Mouse (Mus musculus) mesoderm, embryonic 11.5 days (tissue): Measurements from ENCODE around the gene Ankrd27.

Experiments used
- DNase-seq: peaks from one replicate; pipeline ENCODE4 v3.0.0-alpha.2; 2012; ENCODE audit warnings: low read depth, low spot score

Ankrd27 gene

GRCm38 (mm10) chr7:35584068-35584785, 1.8 kb upstream of the Ankrd27 start:
- no peak for DNase-seq

GRCm38 (mm10) chr7:35584786-35585190, 1.3 kb upstream of the Ankrd27 start:
- peak; percentile 30 for DNase-seq

- DNase-seq: peak; percentile 74
These were observed 621 bp upstream of the Ankrd27 start, which contains the start of gene Rgs9bp for GRCm38 (mm10) chr7:35585191-35586054. Rgs9bp (minus strand) TSS chr7:35585582.

GRCm38 (mm10) chr7:35586906-35587445, 932 bp downstream of the Ankrd27 start:
- no peak for DNase-seq

- no peak for DNase-seq
These were observed 1.7 kb downstream of the Ankrd27 start for GRCm38 (mm10) chr7:35587728-35588127.

GRCm38 (mm10) chr7:35588680-35589428, 2.8 kb downstream of the Ankrd27 start:
- DNase-seq: no peak

GRCm38 (mm10) chr7:35589485-35589884, 3.4 kb downstream of the Ankrd27 start:
- no peak for DNase-seq

- DNase-seq: no peak
These were observed 4.7 kb downstream of the Ankrd27 start for GRCm38 (mm10) chr7:35590731-35591191.

GRCm38 (mm10) chr7:35594311-35594710, 8.3 kb downstream of the Ankrd27 start:
- DNase-seq: no peak

GRCm38 (mm10) chr7:35599492-35599891, 13.4 kb downstream of the Ankrd27 start:
- DNase-seq: no peak

GRCm38 (mm10) chr7:35600031-35600430, 14.0 kb downstream of the Ankrd27 start:
- DNase-seq: no peak

GRCm38 (mm10) chr7:35601106-35601505, 15.1 kb downstream of the Ankrd27 start:
- no peak for DNase-seq

GRCm38 (mm10) chr7:35602766-35603165, 16.7 kb downstream of the Ankrd27 start:
- DNase-seq: no peak

GRCm38 (mm10) chr7:35606816-35607215, 20.8 kb downstream of the Ankrd27 start:
- no peak for DNase-seq

GRCm38 (mm10) chr7:35609245-35609644, 23.2 kb downstream of the Ankrd27 start:
- no peak for DNase-seq

GRCm38 (mm10) chr7:35617513-35617912, 31.5 kb downstream of the Ankrd27 start:
- no peak for DNase-seq

GRCm38 (mm10) chr7:35622626-35623025, 36.6 kb downstream of the Ankrd27 start:
- no peak for DNase-seq

- no peak for DNase-seq
These were observed 40.0 kb downstream of the Ankrd27 start for GRCm38 (mm10) chr7:35626038-35626437.

- DNase-seq: no peak
These were observed 41.3 kb downstream of the Ankrd27 start for GRCm38 (mm10) chr7:35627371-35627770.

GRCm38 (mm10) chr7:35628496-35628895, 42.5 kb downstream of the Ankrd27 start:
- peak; percentile 49 for DNase-seq

GRCm38 (mm10) chr7:35636229-35636628, 50.2 kb downstream of the Ankrd27 start:
- peak; percentile 43 for DNase-seq

- DNase-seq: no peak
These were observed 50.8 kb downstream of the Ankrd27 start for GRCm38 (mm10) chr7:35636874-35637273.
